9 mouse cellular contexts compared by ENCODE assay signal in genomic region chr5:120409385-120410378, GRCm38 (mm10). TPM values are rescaled to one million over a fixed set of nuclear protein-coding genes. Genes with fewer than 3 reads are reported as not detected.
A peak's percentile ranks its signal among the peaks of the same experiment; 100 is the strongest.
DNase-seq lines count a peak whose midpoint lies in the region; ATAC-seq lines count a peak whose summit lies in the region.
"Had no signal": no experiment of that assay in that cellular context is flagged by ENCODE, and none has a peak within 500 bp of the region (broad histone marks: within the 10 kb centered on the region; RNA-seq: fewer than 3 reads in every experiment).

No protein-coding gene starts in this region.

- 2% methylated on average over 41 of the region's 41 CpGs for WGBS in neural tube, embryonic 11.5 days
- WGBS in forebrain, embryonic 16.5 days, result under 1% methylated on average over 41 of the region's 41 CpGs
- WGBS in limb, embryonic 10.5 days, result 3% methylated on average over 41 of the region's 41 CpGs

- ATAC-seq in neural tube, embryonic 11.5 days (ENCODE audit: insufficient read depth, low FRiP score, low TSS enrichment), result peak; percentile 60
- ATAC-seq in forebrain, embryonic 16.5 days, result peak; percentile 86

- peaks cover 27% of the 10 kb centered on the region for H3K27me3 ChIP-seq in neural tube, embryonic 11.5 days (ENCODE audit: control insufficient read depth, insufficient read depth, low read length)
- peaks cover 2% of the 10 kb centered on the region for H3K27me3 ChIP-seq in forebrain, embryonic 16.5 days (replicated peaks; ENCODE audit: control insufficient read depth, insufficient read depth, low read length)
- H3K27me3 ChIP-seq in limb, embryonic 10.5 days (ENCODE audit: low read depth, poor library complexity, severe bottlenecking), result peaks cover 65% of the 10 kb centered on the region

- H3K4me2 ChIP-seq in neural tube, embryonic 11.5 days (ENCODE audit: low read depth), result peak overlapping the region; percentile 32
- peak overlapping the region; percentile 73 for H3K4me2 ChIP-seq in forebrain, embryonic 16.5 days (ENCODE audit: low read length)

- peak overlapping the region; percentile 35; the same call in 1 of the 2 replicates for H3K9ac ChIP-seq in neural tube, embryonic 11.5 days (ENCODE audit: low read length)
- peak overlapping the region; percentile 68 for H3K9ac ChIP-seq in forebrain, embryonic 16.5 days (replicated peaks; ENCODE audit: low read depth, low read length)

- 0 out of 2 replicates have a peak, but pooled peaks cover 4% of the 10 kb centered on the region for H3K9me3 ChIP-seq in neural tube, embryonic 11.5 days (ENCODE audit: control insufficient read depth, low read length)
- H3K9me3 ChIP-seq in forebrain, embryonic 16.5 days (ENCODE audit: control insufficient read depth, low read length), result peaks cover 2% of the 10 kb centered on the region; the same call in 1 of the 2 replicates
- H3K9me3 ChIP-seq in limb, embryonic 10.5 days (replicated peaks), result no peaks in the 10 kb centered on the region

- H3K4me3 ChIP-seq in neural tube, embryonic 11.5 days (ENCODE audit: low read depth, low read length), result 0 out of 2 replicates have a peak overlapping the region, but pooled peaks have one; percentile 1
- peak overlapping the region; percentile 37 for H3K4me3 ChIP-seq in forebrain, embryonic 16.5 days (replicated peaks; ENCODE audit: low read length)
- H3K4me3 ChIP-seq in limb, embryonic 10.5 days, result peak overlapping the region; percentile 8; the same call in 1 of the 2 replicates

- no peaks in the 10 kb centered on the region; the same call in 1 of the 2 replicates for H3K4me1 ChIP-seq in neural tube, embryonic 11.5 days (ENCODE audit: control insufficient read depth, insufficient read depth, low read length)
- H3K4me1 ChIP-seq in forebrain, embryonic 16.5 days (replicated peaks; ENCODE audit: control insufficient read depth, insufficient read depth, low read length), result peaks cover 19% of the 10 kb centered on the region
- H3K4me1 ChIP-seq in limb, embryonic 10.5 days, result peaks cover 10% of the 10 kb centered on the region; the same call in 1 of the 2 replicates

- peak overlapping the region; percentile 67 for H3K27ac ChIP-seq in neural tube, embryonic 11.5 days (ENCODE audit: low read depth, low read length)
- peak overlapping the region; percentile 82 for H3K27ac ChIP-seq in forebrain, embryonic 16.5 days (ENCODE audit: low read length)
- H3K27ac ChIP-seq in limb, embryonic 10.5 days, result no peak overlapping the region

- no peaks in the 10 kb centered on the region for H3K36me3 ChIP-seq in neural tube, embryonic 11.5 days (ENCODE audit: control insufficient read depth, insufficient read depth, low read length)
- no peaks in the 10 kb centered on the region for H3K36me3 ChIP-seq in forebrain, embryonic 16.5 days (ENCODE audit: control insufficient read depth, insufficient read depth)
- no peaks in the 10 kb centered on the region for H3K36me3 ChIP-seq in limb, embryonic 10.5 days

- DNase-seq in neural tube, embryonic 11.5 days (ENCODE audit: low spot score), result peak; percentile 37
- no peak for DNase-seq in neural tube, embryonic 10.5 days (ENCODE audit: extremely low spot score, low spot score)
- DNase-seq in limb, embryonic 10.5 days (ENCODE audit: low spot score), result no peak
- peak; percentile 43 for DNase-seq in right cerebral cortex, postnatal 4 days
- DNase-seq in thymus, postnatal 4 days, result no peak
- DNase-seq in B cell, adult 2 months, result no peak
- no peak for DNase-seq in urinary bladder, postnatal 25 days (ENCODE audit: low spot score)

RNA-seq across cellular contexts. Expression of gene Lhx5, which starts 21.8 kb away (rescaled TPM):
- polyA plus RNA-seq in neural tube, embryonic 11.5 days (2014; fragmentation: Nextera tagmentation; extraction: Ambion mirVana), result 29.9 and 31.2 TPM in 2 replicates
- 3.8 and 7.0 TPM in 2 replicates for polyA plus RNA-seq in forebrain, embryonic 16.5 days (2015; fragmentation: Nextera tagmentation; extraction: Ambion mirVana)
- not detected in 2 replicates for polyA plus RNA-seq in limb, embryonic 10.5 days (2016; fragmentation: Nextera tagmentation; extraction: Ambion mirVana)
- polyA plus RNA-seq: liver, embryonic 16.5 days had no signal

Comparison
In these comparisons a context has a peak if more than half of its experiments do, and no peak if none do; other contexts are left out.
1. DNase-seq: peak in neural tube, embryonic 11.5 days (single experiment) and right cerebral cortex, postnatal 4 days (single experiment); none in neural tube, embryonic 10.5 days (single experiment), limb, embryonic 10.5 days (single experiment), thymus, postnatal 4 days (single experiment), B cell, adult 2 months (0 of 2) and urinary bladder, postnatal 25 days (single experiment).
2. Peak in every context shown above with its lines, with median percentiles within 50 percentile points of each other: H3K4me3 ChIP-seq.